Mouse (Mus musculus) liver, embryonic 18 days (tissue): ENCODE measurements around the gene Olfr204. TPM values are rescaled to one million over a fixed set of nuclear protein-coding genes. Genes with fewer than 3 reads are reported as not detected.

ENCODE experiments used
- polyA plus RNA-seq: library from polyadenylated mRNA; depleted of rRNA; stranded (reverse); fragments of >200 nt; gene quantifications from 2 replicates; pipeline ENCODE4 v1.2.3, GENCODE M21; 2012; rRNA removed

Gene Olfr204
- not detected in 2 replicates for polyA plus RNA-seq

GRCm38 (mm10) chr16:59318148-59318547, at the start of gene Olfr204:
TSS of gene Olfr204 (minus strand) at chr16:59318248.

GRCm38 (mm10) chr16:59363893-59364292, 45.8 kb upstream of the Olfr204 start, which contains the start of gene Olfr209:
TSS of gene Olfr209 (minus strand) at chr16:59363993.

GRCm38 (mm10) chr16:59349146-59349545, 31.1 kb upstream of the Olfr204 start, which contains the start of gene Olfr206:
TSS of gene Olfr206 (minus strand) at chr16:59349246.

GRCm38 (mm10) chr16:59331038-59331437, 13.0 kb upstream of the Olfr204 start, which contains the start of gene Olfr205:
TSS of gene Olfr205 (minus strand) at chr16:59331138.

GRCm38 (mm10) chr16:59298581-59298980, 19.5 kb downstream of the Olfr204 start, which contains the start of gene Olfr203:
TSS of gene Olfr203 (plus strand) at chr16:59298881.

GRCm38 (mm10) chr16:59286693-59287092, 31.4 kb downstream of the Olfr204 start, which contains the start of gene Olfr202:
TSS of gene Olfr202 (minus strand) at chr16:59286793.

GRCm38 (mm10) chr16:59272532-59272931, 45.5 kb downstream of the Olfr204 start, which contains the start of gene Olfr201:
TSS of gene Olfr201 (minus strand) at chr16:59272632.

Other genes with a start within 250 kb of the Olfr204 start
- gene Olfr190, start 240.2 kb downstream of the Olfr204 start, polyA plus RNA-seq: not detected in 2 replicates
- gene Olfr191, start 228.4 kb downstream of the Olfr204 start, polyA plus RNA-seq: not detected in 2 replicates
- gene Olfr193, start 206.4 kb downstream of the Olfr204 start, polyA plus RNA-seq: not detected in 2 replicates
- not detected in 2 replicates for gene Olfr194, start 197.2 kb downstream of the Olfr204 start, polyA plus RNA-seq
- not detected in 2 replicates for gene Olfr195, start 171.2 kb downstream of the Olfr204 start, polyA plus RNA-seq
- gene Olfr196, start 147.8 kb downstream of the Olfr204 start, polyA plus RNA-seq: not detected in 2 replicates
- gene Olfr198, start 114.7 kb downstream of the Olfr204 start, polyA plus RNA-seq: not detected in 2 replicates
- not detected in 2 replicates for gene Olfr199, start 98.5 kb downstream of the Olfr204 start, polyA plus RNA-seq
- gene Olfr201, start 45.6 kb downstream of the Olfr204 start, polyA plus RNA-seq: 0.01 TPM in 2 replicates
- not detected in 2 replicates for gene Olfr202, start 31.5 kb downstream of the Olfr204 start, polyA plus RNA-seq
- gene Olfr203, start 19.4 kb downstream of the Olfr204 start, polyA plus RNA-seq: not detected in 2 replicates
- gene Olfr205, start 12.9 kb upstream of the Olfr204 start, polyA plus RNA-seq: not detected in 2 replicates
- not detected in 2 replicates for gene Olfr206, start 31.0 kb upstream of the Olfr204 start, polyA plus RNA-seq
- gene Olfr209, start 45.7 kb upstream of the Olfr204 start, polyA plus RNA-seq: not detected in 2 replicates
- not detected in 2 replicates for gene Gabrr3, start 89.1 kb upstream of the Olfr204 start, polyA plus RNA-seq
- 5.8 TPM in 2 replicates for gene Riox2, start 153.5 kb upstream of the Olfr204 start, polyA plus RNA-seq